Mouse (Mus musculus) stomach, embryonic 14.5 days (tissue): Measurements from ENCODE around the gene Sall2. TPM values are rescaled to one million over a fixed set of nuclear protein-coding genes. Genes with fewer than 3 reads are reported as not detected.
A peak's percentile ranks its signal among the peaks of the same experiment; 100 is the strongest.

ENCODE experiments used
- ATAC-seq: fragments of 200-750 bp; cut with Nextera tagmentation; 2 replicates; pipeline ENCODE4 v1.8.0; 2017; ENCODE audit warnings: low read depth, moderate TSS enrichment; ENCODE audit not compliant: insufficient number of reproducible peaks, insufficient read depth, low FRiP score
- H3K27ac ChIP-seq: fragments of 300-500 bp; sonication (generic); 2 replicates; pipeline ENCODE4 v1.5.1; 2014; ENCODE audit warnings: mild to moderate bottlenecking, low read length, moderate library complexity, mixed read lengths
- H3K27me3 ChIP-seq: fragments of 300-500 bp; sonication (generic); 2 replicates; pipeline ENCODE4 v1.6.1; 2014; ENCODE audit warnings: low read length, control low read depth, mixed read lengths; ENCODE audit not compliant: control insufficient read depth, insufficient read depth
- H3K36me3 ChIP-seq: fragments of 300-500 bp; sonication (generic); 2 replicates; pipeline ENCODE4 v1.6.1; 2014; ENCODE audit warnings: mild to moderate bottlenecking, control low read depth, low read length, moderate library complexity, mixed read lengths; ENCODE audit not compliant: control insufficient read depth, insufficient read depth
- H3K4me1 ChIP-seq: fragments of 300-500 bp; sonication (generic); 2 replicates; pipeline ENCODE4 v1.6.1; 2014; ENCODE audit warnings: low read length, control low read depth, mixed read lengths; ENCODE audit not compliant: control insufficient read depth, insufficient read depth
- H3K4me2 ChIP-seq: fragments of 300-500 bp; sonication (generic); replicated peaks from 2 replicates; pipeline ENCODE4 v1.6.1; 2014; ENCODE audit warnings: low read depth, low read length, control low read depth
- H3K4me3 ChIP-seq: fragments of 300-500 bp; sonication (generic); 2 replicates; pipeline ENCODE4 v1.5.1; 2014; ENCODE audit warnings: low read depth, low read length, control low read depth
- H3K9ac ChIP-seq: fragments of 300-500 bp; sonication (generic); replicated peaks from 2 replicates; pipeline ENCODE4 v1.6.1; 2014; ENCODE audit warnings: low read depth, mild to moderate bottlenecking, control low read depth, low read length, moderate library complexity, mixed read lengths
- H3K9me3 ChIP-seq: fragments of 300-500 bp; sonication (generic); 2 replicates; pipeline ENCODE4 v1.6.1; 2016; ENCODE audit warnings: low read depth, low read length, control low read depth; ENCODE audit not compliant: control insufficient read depth
- WGBS: fragments of 180-500 bp; shearing (Covaris S2); extraction: QIAGEN DNeasy Blood & Tissue Kit; methylation state at CpG from one replicate; pipeline ENCODE4 v1.1.7; 2014; 5-methylcytosine and 5-hydroxymethylcytosine counted together
- polyA plus RNA-seq: library from polyadenylated mRNA; unstranded; fragments of >200 nt; fragmentation: Nextera tagmentation; extraction: Ambion mirVana; gene quantifications from 2 replicates; pipeline ENCODE4 v1.2.1, GENCODE M21; 2014

Sall2 gene
- 14.6 and 16.2 TPM in 2 replicates for polyA plus RNA-seq

DNA sequence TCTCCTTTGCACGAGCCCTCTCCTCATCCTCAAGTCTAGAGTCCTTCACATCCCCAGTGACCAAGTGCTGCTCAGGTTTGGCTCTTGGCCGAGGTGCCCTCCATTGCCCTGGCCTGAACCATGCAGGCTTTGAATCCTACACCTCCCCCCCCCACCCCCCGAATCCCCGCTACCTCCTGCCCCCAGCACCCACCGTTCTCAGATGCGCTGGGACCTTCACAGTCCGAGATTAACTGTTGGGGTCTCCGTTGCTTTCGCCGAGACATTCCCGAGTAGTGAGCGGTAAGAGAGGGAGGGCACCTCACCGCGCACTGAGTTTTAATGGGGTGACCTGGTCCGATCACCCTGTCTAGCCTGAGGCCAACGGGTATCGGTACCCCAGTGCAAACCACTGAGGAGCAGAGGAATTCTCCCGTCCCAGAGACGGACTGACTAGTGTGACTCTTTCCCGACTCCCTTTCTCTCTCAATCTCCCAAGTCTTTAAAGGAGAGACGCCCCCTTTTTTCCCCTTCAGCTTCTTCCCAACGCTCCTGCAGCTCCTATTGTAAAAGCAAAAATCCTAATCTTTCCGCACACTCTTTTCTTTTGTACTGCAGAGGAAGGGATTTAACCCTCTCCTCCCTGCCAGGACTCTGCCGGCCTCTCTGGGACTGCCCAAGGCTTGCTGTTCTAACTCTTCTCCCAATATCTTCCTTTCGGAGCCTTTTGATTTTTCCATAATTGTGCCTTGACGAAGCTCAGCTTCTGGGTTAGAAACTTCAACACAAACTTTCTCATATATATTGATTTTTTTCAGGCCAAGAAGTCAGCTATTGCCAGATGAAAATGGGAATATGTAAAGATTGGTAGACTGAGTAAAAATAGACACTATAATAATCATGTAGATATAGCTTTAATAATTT is at the start of gene Sall2:
Gene Sall2 (minus strand): TSS at position 853 of the 903 bp plus-strand sequence.
- Histone ChIP-seq H3K36me3 (no peaks in the 10 kb centered on the region), H3K9ac (no peak within 1 kb of the TSS; the same call in 1 of the 2 replicates), H3K9me3 (no peaks in the 10 kb centered on the region), H3K4me2 (peak within 1 kb of the TSS; percentile 74), H3K4me1 (0 out of 2 replicates have a peak, but pooled peaks cover 4% of the 10 kb centered on the region), H3K27me3 (0 out of 2 replicates have a peak, but pooled peaks cover 4% of the 10 kb centered on the region), H3K27ac (no peak within 1 kb of the TSS), H3K4me3 (peak within 1 kb of the TSS; percentile 38)
- peak; percentile 49; the same call in 1 of the 2 replicates for ATAC-seq
- 2% methylated on average over 26 of the region's 26 CpGs for WGBS

DNA sequence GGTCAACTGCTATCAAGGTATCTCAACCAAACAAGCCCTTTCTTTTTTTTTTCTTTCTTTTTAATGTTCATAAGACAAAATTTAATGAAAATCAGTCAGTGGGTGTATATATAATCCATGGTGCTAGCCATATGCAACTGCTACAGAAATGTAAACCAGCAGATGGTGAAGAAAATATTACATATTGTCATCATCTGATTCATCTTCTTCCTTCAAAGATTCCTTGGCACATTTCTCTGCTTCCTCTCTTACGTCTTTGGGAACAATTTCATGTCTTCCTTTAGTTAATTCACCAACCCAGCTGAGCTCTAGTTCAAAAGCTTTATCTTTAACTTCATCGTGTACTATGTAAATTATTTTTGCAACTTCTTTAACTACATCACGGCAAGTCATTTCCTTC is 40.2 kb upstream of the Sall2 start:
- H3K9me3 ChIP-seq = no peaks in the 10 kb centered on the region
- 82% methylated on average over 3 of the region's 3 CpGs for WGBS

DNA sequence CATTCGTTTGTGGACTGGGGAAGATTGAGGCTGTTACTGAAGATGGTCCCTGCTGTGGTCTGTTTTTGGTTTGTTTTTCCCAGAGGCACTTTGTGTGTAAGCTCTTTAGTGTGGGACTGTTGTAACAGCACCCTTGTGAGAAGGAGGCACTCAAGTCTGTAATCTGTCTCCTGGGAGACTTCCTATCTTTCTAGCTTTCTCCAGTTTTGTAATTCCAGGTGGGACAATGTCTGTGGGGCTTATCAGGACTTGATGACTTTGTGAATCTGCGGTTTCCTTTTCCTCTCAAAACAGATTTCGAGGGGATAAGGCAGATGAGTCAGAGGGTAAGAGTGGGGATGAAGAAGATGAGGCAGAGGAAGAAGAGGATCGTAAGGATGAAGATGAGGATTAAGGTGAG is 27.7 kb upstream of the Sall2 start, which contains the start of gene Olfr1513:
Gene Olfr1513 (minus strand): TSS at position 101 of the 400 bp plus-strand sequence.
- Histone ChIP-seq H3K4me1 (no peaks in the 10 kb centered on the region), H3K4me3 (no peak within 1 kb of the TSS), H3K36me3 (no peaks in the 10 kb centered on the region), H3K9me3 (no peaks in the 10 kb centered on the region), H3K9ac (no peak within 1 kb of the TSS), H3K27ac (no peak within 1 kb of the TSS), H3K27me3 (no peaks in the 10 kb centered on the region), H3K4me2 (no peak within 1 kb of the TSS)
- 67% methylated on average over 4 of the region's 4 CpGs for WGBS
- no peak for ATAC-seq

More for the DNA sequence above, 40.2 kb upstream of the Sall2 start:
- H3K4me3 ChIP-seq = no peak overlapping the region
- no peaks in the 10 kb centered on the region for H3K27me3 ChIP-seq
- H3K4me2 ChIP-seq = no peak overlapping the region
- ATAC-seq = no peak
- H3K9ac ChIP-seq = no peak overlapping the region
- H3K36me3 ChIP-seq = no peaks in the 10 kb centered on the region
- no peaks in the 10 kb centered on the region for H3K4me1 ChIP-seq
- H3K27ac ChIP-seq = no peak overlapping the region

DNA sequence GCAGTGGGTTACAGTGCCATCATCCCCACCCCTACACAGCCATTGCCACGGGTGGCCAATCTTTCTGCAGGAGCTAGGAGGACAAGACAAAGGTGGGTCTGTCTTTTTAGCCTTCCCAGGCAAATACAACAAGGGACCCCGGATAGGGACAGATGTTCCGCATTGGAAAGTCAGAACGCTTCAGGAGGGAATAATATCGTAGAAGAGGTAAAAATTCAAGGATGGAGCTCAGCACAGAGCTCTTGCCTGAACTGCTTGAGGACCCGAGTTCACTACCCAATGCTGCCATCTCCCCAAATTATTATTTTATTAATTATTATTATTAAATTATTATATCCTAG is 10.9 kb upstream of the Sall2 start:
- H3K27me3 ChIP-seq = no peaks in the 10 kb centered on the region
- H3K4me2 ChIP-seq = no peak overlapping the region
- H3K27ac ChIP-seq = no peak overlapping the region
- WGBS = 74% methylated on average over 6 of the region's 6 CpGs
- H3K36me3 ChIP-seq = no peaks in the 10 kb centered on the region
- no peak overlapping the region for H3K4me3 ChIP-seq
- H3K4me1 ChIP-seq = no peaks in the 10 kb centered on the region
- no peaks in the 10 kb centered on the region; the same call in 1 of the 2 replicates for H3K9me3 ChIP-seq
- ATAC-seq = no peak
- no peak overlapping the region for H3K9ac ChIP-seq

DNA sequence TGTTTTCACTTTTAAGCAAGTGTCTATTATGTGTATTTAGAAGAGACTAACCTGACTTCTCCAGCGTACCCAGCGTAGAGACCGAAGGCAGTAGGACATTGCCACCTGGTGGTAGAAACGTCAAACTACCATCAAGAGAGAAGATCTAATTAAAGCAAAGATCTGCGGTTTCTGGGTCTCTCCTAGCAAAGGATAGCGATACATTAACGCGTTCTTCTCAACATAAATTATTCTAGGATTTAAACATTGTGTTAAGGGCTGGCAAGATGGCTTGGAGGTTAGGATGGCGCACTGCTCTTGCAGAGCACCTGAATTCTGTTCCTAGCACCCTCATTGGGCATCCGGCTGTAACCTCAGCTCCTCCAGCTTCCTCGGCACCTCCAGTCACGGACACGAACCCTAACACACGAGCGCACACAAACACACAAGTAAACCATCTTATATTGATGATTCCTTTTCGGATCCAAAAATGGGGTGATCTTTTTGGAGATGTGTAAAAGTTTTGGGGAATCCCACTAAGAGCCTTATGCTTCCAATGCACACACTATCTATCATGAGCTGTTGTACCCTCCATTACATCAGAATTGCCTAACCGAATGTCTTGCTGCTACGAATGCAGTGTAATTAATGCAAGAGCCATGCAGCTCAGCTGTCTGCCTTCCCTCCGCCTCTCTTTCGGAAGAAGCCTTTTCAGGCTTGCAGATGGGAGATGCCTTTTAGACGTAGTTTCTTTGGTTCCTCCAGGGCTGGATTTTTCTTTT is 10.4 kb upstream of the Sall2 start:
- Histone ChIP-seq H3K27ac (no peak overlapping the region), H3K9ac (no peak overlapping the region), H3K4me1 (no peaks in the 10 kb centered on the region), H3K9me3 (no peaks in the 10 kb centered on the region), H3K36me3 (no peaks in the 10 kb centered on the region), H3K4me2 (peak overlapping the region; percentile 8; the same call in 1 of the 2 replicates), H3K4me3 (no peak overlapping the region), H3K27me3 (no peaks in the 10 kb centered on the region)
- no peak for ATAC-seq
- WGBS = 28% methylated on average over 21 of the region's 21 CpGs

DNA sequence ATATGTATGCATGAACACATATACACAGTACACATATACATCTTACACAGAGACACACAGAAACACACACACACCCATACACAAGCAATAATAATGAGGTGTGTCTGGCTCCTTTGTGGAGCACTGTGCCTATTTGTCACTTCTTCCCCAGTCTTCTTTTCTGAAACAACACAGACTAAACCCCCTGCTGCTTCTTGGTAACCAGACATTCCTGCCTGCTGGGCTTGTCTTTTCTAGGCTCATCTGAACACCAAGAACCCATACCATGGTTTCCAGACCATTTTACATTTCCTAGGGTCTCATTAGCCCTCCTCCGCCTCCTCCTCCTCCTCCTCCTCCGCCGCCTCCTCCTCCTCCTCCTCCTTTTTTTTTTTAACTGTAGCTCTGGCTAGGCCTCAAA is 3.6 kb upstream of the Sall2 start:
- Histone ChIP-seq H3K4me1 (0 out of 2 replicates have a peak, but pooled peaks cover 4% of the 10 kb centered on the region), H3K27me3 (0 out of 2 replicates have a peak, but pooled peaks cover 4% of the 10 kb centered on the region), H3K4me3 (no peak overlapping the region), H3K36me3 (no peaks in the 10 kb centered on the region), H3K9ac (no peak overlapping the region), H3K4me2 (no peak overlapping the region), H3K27ac (no peak overlapping the region), H3K9me3 (no peaks in the 10 kb centered on the region)
- 67% methylated on average over 3 of the region's 3 CpGs for WGBS
- ATAC-seq = no peak

DNA sequence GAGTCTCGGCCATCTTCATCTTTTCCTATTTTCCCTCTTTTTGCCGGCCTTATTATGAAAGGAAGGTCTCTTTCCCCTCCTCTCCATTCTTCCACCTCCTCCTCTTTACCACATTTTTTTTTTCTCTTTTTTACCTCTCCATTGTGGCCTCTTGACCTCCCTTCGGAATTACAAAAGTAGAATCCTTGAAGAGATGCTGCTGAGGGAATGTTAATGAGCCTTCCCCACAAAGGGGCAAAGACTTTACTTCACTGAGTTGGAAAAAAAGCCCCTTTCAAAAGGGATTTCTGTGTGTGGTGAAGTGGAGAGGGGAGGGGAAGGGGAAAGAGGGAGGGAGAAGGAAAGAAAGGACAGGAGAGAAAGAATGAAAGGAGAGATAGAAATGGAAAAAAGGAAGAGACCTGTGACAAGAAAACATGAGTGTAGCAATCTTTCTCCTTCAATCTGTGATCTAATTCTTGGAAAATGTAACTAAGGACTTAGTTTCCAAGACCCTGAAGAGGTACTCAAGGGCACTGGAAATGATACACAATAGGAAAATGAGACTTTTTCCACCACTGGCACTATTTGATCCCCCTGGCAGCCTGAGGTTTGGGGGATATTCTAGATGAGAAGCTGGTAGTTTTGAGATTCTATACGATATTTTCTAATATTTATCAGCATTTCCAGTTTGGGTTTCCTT is 2.6 kb upstream of the Sall2 start:
- ATAC-seq = no peak
- no peak overlapping the region for H3K9ac ChIP-seq
- 0 out of 2 replicates have a peak, but pooled peaks cover 4% of the 10 kb centered on the region for H3K27me3 ChIP-seq
- no peaks in the 10 kb centered on the region for H3K9me3 ChIP-seq
- H3K4me3 ChIP-seq = no peak overlapping the region
- no peak overlapping the region for H3K27ac ChIP-seq
- 0 out of 2 replicates have a peak, but pooled peaks cover 4% of the 10 kb centered on the region for H3K4me1 ChIP-seq
- no peak overlapping the region for H3K4me2 ChIP-seq
- WGBS = 29% methylated on average over 4 of the region's 4 CpGs
- no peaks in the 10 kb centered on the region for H3K36me3 ChIP-seq
